Mouse (Mus musculus): ENCODE data around the gene Gcnt2.
"Not testable (repeated sequence)": the region's sequence is repeated elsewhere in the genome, so short reads cannot be mapped to it uniquely, and the experiment has no call there.

Gcnt2 gene

DNA sequence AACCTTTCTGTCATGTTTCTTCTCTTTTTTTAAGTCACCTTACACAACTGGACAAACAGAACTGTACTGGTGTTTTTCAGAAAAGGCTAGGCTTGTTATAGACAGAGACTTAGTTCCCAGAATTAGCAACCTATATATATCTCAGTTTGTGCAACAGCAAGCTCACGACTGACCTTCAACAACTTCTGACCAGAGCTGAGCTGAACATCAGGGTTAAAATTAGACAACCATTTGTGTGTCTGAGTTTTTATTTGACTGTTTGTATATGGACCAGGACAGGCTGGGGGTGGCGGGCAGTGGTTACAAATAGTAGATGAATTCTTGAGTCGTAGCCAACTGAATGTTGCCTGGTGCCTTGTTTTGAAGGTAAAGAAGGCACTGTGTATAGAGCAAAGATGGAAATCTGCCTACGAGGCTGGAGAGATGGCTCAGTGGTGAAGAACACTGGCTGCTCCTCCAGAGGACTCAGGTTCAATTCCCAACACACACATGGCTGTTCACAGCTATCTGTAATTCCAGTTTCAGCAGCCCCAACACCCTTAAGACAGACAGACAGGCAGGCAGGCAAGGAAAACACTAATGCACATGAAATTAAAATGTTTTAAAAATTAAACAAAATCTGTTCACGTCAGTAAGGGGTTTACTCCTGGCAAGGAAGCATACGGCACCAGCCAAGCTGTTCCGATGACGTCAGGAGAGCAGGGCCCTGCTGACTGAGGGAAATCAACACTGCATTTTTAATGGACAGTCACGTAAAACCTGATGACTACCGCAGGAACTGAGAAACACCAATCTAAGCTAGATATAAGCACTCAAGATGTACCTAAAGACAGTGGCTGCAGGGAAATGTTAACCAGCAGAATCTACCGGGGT is 79.2 kb downstream of the Gcnt2 start:
- DNase-seq (ENCODE audit: low spot score in 2 of 2) = peak in 1 of 2 experiments; percentile 35

DNA sequence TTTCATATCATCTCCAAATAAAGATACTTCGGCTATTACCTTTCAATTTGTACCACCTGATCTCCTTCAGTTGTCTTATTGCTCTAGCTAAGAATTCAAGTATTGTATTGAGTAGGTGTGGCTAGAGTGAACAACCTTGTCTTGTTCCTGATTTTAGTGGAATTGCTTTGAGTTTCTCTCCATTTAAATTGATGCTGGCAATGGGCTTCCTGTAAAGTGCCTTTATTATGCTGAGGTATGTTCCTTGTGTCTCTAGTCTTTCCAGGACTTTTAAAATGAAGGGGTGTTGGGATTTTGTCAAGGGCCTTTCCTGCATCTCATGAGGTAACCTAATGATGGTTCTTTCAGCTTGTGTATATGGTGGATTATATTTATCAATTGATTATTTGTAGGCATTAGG is 83.5 kb downstream of the Gcnt2 start:
- DNase-seq (ENCODE audit: low spot score in 2 of 2) = no peak

DNA sequence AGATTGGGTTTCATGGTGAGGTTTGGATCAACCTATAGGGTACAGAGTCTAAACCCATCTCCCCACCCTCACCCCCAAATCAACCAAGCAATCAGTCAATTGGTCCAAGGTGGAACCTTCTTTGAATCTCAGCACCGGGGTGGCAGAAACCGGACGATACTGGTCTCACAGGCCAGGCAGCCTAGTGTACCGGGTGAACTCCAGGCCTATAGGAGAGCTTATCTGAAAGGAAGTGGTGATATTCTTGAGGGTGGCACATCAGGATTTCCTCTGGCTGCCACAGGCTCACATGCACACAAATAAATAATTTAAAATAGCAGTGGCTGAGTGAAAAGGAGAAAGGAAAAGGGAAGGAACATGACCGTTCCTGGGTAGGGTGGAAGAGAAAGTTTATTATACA is 84.4 kb downstream of the Gcnt2 start:
- no peak for DNase-seq (ENCODE audit: low spot score in 2 of 2)

DNA sequence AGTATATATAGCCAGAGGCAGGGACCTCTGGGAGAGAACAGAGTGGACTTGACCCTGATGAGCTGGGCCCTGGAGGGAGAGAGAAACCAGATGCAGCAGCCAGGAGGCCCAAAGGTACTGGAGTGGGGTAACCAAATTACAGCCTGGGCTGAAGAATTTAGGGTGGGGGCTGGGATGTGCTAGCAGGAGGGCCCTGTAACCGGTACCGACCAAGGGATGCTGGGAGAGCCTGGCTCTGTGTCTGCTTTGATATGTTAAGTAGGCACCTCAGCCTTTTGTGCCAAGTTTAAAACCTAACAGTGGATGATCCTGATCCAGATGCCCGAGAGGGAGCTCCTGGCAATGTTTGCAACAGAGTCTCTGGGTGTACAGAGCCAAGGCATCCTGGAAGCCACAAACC is 84.8 kb downstream of the Gcnt2 start:
- no peak for DNase-seq (ENCODE audit: low spot score in 2 of 2)

DNA sequence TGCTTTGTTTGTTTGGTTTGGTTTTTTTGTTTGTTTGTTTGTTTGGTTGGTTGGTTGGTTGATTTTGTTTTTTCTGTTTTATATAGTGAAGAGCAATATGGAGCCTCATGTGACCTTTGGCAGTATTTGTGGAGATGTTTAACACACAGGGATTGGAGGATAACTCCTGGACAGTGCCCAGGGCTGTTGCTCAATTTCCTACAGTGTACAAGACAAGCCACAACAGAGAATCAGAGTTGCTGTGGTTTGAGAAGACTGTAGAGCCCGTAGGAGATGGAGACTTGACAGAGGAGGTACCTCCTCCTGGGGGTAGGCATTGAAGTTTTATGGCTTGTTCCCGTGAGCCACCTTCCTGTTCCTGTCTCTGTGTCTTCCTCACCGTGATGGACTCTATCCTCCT is 87.0 kb downstream of the Gcnt2 start:
- no peak for DNase-seq (ENCODE audit: low spot score in 2 of 2)

DNA sequence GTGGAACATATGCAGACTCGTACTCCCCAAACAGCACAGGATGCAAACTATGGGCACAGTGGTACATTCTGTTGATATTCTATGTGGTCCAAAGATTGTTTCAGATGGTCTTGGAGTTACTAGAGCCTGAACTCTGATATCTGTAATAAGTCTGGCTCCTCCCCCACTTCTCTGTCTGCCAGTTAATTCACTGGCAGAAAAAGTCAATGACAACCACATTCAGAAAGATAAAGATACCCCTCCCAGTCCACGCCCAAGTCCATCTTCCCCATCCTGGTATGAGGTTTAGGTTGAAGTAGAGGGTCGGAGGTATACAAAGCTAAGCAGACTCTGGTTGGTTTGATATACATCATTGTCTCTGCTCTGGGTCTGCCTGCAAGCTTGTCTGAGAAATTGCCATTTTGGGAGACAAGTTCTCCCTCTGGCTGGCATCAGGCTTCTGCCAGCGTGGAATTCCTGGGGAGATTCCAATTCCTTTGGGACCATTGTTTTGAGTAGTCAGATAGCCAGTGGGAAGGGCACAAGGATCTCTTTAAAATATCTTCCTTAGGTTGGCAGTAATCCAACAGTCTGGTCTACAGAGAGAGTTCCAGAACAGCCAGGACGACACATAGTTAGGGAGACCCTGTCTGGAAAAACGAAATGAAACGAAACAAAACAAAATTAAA is 88.1 kb downstream of the Gcnt2 start:
- DNase-seq (ENCODE audit: low spot score in 2 of 2) = no peak

DNA sequence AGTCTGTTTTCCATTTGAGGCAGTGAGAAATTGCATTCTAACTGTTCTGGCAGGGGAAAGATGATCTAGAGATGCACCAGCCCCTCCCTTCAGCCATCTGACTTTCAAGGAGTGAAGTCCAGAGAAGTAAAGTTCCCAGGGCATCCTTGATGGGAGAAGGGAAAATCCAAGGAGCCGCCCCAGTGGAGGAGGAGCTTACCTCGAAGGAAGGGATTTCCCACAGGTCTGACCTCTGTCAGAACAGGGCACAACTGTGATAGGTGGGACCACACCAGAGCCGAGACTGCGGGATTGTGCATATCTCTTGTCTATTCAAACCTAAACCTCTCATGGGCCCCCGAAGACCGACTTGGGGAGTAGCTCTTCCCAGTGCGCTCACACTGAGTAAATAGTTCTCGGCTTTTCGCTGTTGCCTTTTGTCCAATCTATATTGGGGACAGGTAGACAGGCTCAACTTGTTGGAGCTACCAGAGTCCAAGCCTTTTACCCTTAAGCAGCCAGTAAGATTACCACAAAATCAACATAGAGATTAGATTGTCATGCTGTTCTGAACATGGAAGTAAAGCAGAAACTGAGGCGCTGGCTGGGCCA is 91.9 kb downstream of the Gcnt2 start:
- DNase-seq (ENCODE audit: low spot score in 2 of 2) = no peak

DNA sequence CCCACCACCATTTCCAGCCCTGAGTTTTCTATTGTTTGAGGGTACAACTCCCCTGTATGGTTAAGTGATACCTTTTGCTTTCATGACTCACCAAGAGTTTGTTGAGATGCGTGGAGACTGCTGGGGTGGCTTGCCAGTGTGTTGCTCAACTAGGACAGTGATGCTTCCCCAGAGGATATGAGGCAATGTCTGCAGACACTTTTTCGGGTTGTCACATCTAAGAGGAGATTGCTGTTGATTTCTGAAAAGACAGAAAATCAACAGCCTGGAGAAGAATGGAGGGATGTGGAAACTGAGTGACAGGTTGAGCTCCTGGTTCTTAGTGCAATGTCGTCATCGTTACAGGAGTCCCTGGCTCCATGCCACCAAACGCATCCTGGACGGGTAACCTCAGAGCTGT is 93.7 kb downstream of the Gcnt2 start:
- DNase-seq (ENCODE audit: low spot score in 2 of 2) = no peak

DNA sequence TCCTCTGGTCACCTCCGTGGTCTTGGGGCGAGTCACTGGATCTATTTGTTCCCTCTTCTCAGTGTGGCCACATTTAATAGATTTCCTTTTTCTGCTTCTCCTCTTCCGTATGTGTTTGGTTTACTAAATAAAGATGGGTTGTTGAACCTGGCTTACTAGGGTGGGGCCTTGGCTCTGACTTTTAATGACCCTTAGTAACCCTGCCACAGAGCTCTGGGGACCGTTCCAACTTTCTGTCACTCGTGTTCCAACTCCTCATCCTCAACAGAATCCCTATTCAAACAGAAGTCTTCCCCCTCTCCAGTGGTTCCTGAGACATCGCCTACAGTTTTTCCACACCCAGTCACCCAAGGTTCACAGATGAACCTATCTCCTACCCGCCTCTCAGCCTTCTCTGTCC is 96.2 kb downstream of the Gcnt2 start:
- no peak for DNase-seq (ENCODE audit: low spot score in 2 of 2)

DNA sequence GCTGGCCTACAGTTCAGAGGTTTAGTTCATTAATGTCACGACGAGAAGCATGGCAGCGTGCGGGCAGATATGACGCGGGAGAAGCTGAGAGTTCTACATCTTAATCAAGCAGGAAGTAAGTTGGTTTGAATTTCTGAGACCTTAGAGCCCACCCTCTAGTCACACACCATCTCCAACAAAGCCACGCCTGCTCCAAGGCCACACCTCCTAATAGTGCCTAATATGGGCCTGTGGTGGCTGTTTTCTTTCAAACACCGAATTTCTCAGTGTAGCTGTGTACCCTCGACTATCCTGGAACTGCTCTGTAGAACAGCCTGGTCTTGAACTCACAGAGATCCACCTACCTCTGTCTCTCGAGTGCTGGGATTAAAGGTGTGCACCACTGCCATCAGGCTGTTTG is 108.1 kb downstream of the Gcnt2 start:
- no peak for DNase-seq (ENCODE audit: low spot score in 2 of 2)

DNA sequence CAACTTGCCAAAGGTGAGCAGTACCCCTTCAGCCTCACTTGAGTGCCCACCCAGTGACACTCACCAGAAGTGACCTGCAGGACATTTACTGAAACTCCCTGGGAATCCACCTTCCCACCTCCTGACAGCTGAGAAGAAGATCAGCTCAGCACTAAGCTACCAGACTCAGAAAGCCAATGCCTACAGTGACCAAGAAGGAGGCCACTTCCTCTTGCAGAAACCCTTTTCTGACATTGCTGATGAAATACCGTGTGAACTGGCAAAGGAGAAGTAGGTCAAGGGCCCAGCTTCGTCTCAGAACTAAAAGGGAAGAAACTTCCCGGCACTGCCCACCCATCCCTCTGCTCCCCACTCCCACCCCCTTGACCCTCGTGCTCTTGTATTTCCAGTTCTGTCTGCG is 109.0 kb downstream of the Gcnt2 start:
- no peak for DNase-seq (ENCODE audit: low spot score in 2 of 2)

DNA sequence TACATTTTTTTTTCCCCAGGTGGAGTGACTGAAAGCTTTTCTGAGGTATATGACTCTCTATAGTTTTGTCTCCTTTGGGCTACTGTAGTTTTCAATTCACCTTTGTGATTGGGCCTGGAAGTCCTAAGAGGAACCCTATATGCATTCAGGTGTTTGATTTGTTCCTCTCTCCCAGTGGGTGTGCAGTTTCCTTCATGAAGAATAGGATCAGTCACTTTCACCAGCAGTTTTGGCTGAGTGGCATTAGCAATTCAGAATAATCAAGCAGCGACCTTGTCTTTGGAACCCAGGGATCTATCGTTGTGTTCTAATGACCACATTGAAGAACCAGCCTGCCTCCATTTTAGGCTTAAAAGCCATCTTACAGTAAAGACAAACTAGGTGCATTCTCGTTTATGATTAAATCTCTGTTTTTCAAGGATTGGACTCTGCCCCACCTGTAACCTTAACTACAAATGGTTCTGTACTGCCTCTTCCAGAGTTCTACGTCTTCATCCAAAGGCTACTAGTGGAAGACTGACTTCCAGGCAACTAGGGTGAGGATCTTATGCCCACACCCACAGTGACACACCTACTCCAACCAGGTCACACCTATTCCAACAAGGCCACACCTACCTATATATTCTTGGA is 110.3 kb downstream of the Gcnt2 start:
- DNase-seq (ENCODE audit: low spot score in 2 of 2) = no peak

DNA sequence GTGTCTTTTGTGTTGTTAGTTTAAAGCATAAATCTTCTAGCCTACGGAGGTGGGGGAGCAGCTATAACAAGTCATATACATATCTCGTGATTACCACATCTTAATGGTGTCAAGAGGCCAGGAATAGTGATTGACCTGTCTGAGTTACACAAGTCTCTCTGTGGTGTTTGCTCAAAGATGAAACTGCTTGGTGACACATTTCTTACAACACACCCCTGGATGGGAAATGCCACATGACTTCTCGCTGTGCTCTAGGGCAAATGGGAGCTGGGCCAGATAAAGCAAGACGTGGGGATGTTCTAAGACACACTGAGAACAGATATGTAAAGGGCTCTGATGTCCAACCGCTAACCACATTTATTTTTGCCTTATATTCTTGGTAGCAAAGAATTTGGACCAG is 111.7 kb downstream of the Gcnt2 start:
- DNase-seq (ENCODE audit: low spot score in 2 of 2) = no peak

DNA sequence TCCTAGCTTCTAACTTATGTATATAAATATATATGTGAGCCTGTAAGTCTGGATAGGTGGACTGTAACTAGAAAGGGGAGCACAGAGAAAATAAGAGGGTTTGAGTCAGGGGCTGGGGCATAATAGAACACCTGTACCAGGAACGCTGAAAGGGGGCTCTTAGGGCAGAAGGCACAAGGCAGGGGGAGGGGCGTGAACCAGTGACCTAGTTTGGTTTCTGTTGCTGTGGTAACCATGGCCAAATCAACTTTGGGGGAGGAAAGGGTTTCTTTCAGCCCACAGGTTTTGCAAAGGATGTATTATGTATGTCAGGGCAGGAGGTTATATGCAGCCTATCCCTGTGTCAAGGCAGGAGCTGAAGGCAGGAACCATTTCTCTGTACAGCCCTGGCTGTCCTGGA is 112.3 kb downstream of the Gcnt2 start:
- DNase-seq (ENCODE audit: low spot score in 2 of 2) = no peak

DNA sequence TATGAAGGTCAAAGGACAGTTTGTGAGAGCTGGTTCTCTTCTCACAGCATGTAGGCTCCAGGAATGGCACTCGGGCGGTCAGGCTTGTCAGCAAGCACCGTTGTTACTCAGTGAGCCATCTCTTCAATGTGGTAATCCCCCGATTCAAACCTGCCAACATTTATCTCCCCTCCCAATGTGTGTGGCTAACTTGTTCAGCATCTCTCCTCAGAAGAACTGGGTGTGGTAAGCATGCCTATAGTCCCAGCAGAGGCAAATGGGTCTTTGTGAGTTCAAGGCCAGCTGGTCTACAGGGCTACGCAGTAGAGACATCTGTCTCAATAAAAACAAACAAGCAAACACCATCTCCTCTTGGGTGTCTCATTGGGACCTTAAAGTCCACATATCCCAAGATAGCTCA is 113.4 kb downstream of the Gcnt2 start:
- DNase-seq (ENCODE audit: low spot score in 2 of 2) = no peak

DNA sequence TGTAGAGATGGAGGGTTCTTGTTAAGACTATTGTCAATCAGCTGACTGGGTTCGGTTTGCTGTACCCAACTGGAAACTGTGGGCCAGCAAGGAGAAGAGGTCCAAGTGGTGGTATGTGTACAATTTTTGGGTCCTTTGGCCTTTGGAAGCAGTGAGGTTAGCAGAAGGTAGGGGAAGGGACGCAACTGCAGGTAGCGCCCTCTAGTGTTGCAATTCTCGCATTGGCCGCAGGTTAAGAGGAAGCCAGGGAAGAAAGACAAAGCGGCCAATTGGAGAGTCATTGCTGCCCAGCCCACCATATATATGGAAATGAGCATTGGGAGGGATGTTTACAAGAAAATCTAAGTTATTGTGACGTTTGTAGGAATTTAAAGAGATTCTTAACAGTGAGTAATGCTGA is 118.1 kb downstream of the Gcnt2 start:
- peak; percentile 18 to 31 for DNase-seq (ENCODE audit: low spot score in 2 of 2)

DNA sequence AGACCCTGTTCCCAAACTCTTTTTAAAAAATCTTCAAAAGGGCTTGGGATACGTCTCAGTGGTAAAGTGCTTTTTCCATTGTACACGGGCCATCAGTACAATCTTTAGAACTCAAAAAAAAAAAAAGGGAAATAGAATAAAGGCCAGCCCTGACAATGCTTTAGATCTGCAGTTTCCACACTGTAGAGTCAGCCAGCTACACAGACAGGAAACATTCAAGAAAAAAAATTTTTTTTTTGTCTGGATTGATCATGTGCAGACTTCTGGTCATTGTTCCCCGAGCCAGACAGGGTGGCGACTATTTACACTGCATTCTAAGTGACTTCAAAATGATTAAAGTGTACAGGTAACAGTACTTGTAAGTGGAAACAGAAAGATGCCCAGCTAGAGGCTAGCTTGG is 119.1 kb downstream of the Gcnt2 start:
- DNase-seq (ENCODE audit: low spot score in 2 of 2) = no peak

DNA sequence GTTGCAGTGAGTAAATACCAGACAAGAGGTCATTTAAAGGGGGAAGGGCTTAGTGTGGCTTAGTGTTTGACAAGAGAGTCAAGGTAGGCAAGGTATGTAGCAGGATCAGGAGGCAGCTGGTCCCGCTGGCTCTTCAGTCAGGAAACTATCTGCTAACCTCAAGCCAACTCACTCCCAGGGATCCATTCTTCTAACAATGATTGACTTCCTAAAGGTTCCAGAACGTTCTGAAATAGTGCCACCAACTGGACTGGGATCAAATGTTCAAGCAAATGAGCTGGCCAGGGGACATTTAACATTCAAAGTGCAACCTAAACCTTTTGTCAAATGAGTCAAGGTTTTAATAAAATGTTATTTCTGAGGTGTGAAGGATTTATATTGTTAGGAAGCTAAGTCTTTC is 119.8 kb downstream of the Gcnt2 start:
- no peak for DNase-seq (ENCODE audit: low spot score in 2 of 2)

DNA sequence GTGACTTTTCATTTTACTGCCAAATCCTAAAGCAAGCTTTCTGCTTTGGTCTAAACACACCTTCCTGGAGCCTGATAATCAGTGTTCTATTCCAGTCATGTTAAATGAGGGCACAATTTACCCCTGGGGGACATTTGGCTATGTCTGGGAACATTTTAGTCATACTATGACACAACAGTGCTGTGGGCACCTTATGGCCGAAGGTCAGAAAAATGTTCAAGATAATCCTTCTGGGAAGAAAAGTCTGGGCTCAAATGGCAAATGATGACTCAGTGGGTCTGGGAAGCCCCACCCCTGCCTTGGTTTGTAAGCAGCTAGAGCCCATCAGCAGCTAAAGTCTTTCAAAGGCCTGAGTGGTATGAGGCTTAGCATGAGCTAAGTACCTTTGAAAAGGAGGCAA is 123.2 kb downstream of the Gcnt2 start:
- DNase-seq (ENCODE audit: low spot score in 2 of 2) = no peak

DNA sequence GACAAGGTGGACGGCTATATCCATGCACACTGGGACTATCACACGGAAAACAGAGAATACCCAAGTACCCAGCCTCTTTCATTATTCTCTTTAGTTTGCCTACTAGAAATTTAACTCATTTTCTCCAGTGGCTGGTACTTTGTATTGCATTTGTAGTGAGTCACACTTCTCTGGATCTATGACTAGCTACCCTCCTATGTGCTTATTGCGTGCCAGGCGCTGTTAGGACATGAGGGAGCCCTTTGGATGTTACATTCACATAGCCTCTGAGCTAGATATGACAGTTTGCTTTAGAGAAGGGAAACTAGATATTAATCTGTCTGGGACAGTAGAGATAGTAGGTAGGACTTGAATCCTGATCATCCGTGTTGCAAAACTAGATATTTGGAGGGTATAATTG is 126.5 kb downstream of the Gcnt2 start:
- DNase-seq (ENCODE audit: low spot score in 2 of 2) = no peak

DNA sequence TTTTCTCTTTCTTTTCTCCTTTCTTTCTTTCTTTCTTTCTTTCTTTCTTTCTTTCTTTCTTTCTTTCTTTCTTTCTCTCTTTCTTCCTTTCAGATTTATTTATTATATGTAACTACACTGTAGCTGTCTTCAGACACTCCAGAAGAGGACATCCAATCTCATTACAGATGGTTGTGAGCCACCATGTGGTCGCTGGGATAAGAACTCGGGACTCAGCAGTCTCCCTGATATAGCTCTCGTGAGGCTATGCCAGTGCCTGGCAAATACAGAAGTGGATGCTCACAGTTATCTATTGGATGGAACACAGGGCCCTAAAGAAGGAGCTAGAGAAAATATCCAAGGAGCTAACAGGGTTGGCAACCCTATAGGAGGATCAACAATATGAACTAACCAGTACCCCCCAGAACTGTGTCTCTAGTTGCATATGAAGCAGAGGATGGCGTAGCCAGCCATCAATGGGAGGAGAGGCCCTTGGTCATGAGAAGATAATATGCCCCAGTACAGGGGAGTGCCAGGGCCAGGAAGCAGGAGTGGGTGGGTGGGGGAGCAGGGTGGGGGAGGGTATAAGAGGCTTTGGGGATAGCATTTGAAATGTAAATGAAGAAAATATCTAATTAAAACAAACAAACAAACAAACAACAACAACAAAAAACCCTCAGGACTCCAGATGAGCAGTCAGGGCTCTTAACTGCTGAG is 128.2 kb downstream of the Gcnt2 start:
- DNase-seq (ENCODE audit: low spot score in 2 of 2) = not testable (repeated sequence)

DNA sequence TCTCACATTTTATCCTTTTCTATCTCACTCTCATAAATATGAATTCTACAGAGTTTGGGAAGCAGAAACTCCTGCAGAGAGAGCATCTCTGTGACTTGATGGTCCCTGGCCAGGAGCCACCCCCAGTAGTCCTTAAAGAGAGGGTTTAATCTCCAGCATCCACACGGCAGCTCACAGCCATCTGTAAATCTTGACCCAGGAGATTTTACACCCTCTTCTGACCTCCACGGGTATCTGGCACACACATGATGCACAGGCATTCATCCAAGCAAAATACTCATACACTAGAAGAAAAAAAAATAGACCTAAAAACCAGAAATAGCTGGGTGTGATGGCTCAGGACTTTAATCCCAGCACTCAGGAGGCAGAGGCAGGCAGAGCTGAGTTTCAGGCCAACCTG is 128.9 kb downstream of the Gcnt2 start:
- no peak for DNase-seq (ENCODE audit: low spot score in 2 of 2)
